Mouse (Mus musculus) limb, embryonic 14.5 days (tissue): ENCODE measurements around the gene Arl2. TPM values are rescaled to one million over a fixed set of nuclear protein-coding genes. Genes with fewer than 3 reads are reported as not detected.
A peak's percentile ranks its signal among the peaks of the same experiment; 100 is the strongest.
"Not testable (repeated sequence)": the region's sequence is repeated elsewhere in the genome, so short reads cannot be mapped to it uniquely, and the experiment has no call there.

ENCODE experiments used
- ATAC-seq: fragments of 200-750 bp; cut with Nextera tagmentation; 2 replicates; pipeline ENCODE4 v1.8.0; 2017; ENCODE audit warnings: low read depth, moderate number of reproducible peaks, moderate TSS enrichment; ENCODE audit not compliant: low FRiP score
- DNase-seq: peaks from one replicate; pipeline ENCODE4 v3.0.0-alpha.2; 2015; ENCODE audit warnings: low spot score
- H3K27ac ChIP-seq: fragments of 300-500 bp; sonication (generic); replicated peaks from 2 replicates; pipeline ENCODE4 v1.5.1; 2014; ENCODE audit warnings: low read depth, mild to moderate bottlenecking, low read length, moderate library complexity, mixed read lengths
- H3K27me3 ChIP-seq: fragments of 300-500 bp; sonication (generic); 2 replicates; pipeline ENCODE4 v1.6.1; 2014; ENCODE audit warnings: low read length, mixed read lengths; ENCODE audit not compliant: control insufficient read depth, insufficient read depth
- H3K36me3 ChIP-seq: fragments of 300-500 bp; sonication (generic); 2 replicates; pipeline ENCODE4 v1.6.1; 2014; ENCODE audit warnings: mild to moderate bottlenecking, low read length, moderate library complexity, mixed read lengths; ENCODE audit not compliant: control insufficient read depth, insufficient read depth
- H3K4me1 ChIP-seq: fragments of 300-500 bp; sonication (generic); 2 replicates; pipeline ENCODE4 v1.6.1; 2014; ENCODE audit warnings: antibody characterized with exemption, low read length, mixed read lengths; ENCODE audit not compliant: control insufficient read depth, insufficient read depth
- H3K4me2 ChIP-seq: fragments of 300-500 bp; sonication (generic); replicated peaks from 2 replicates; pipeline ENCODE4 v1.6.1; 2014; ENCODE audit warnings: low read depth, mild to moderate bottlenecking, low read length, moderate library complexity; ENCODE audit not compliant: severe bottlenecking
- H3K4me3 ChIP-seq: fragments of 300-500 bp; sonication (generic); replicated peaks from 2 replicates; pipeline ENCODE4 v1.5.1; 2014; ENCODE audit warnings: low read length
- H3K9ac ChIP-seq: fragments of 300-500 bp; sonication (generic); 2 replicates; pipeline ENCODE4 v1.6.1; 2014; ENCODE audit warnings: mild to moderate bottlenecking, low read depth, low read length, moderate library complexity; ENCODE audit not compliant: severe bottlenecking
- H3K9me3 ChIP-seq: fragments of 300-500 bp; sonication (generic); 2 replicates; pipeline ENCODE4 v1.6.1; 2016; ENCODE audit warnings: low read length; ENCODE audit not compliant: control insufficient read depth
- POLR2A ChIP-seq: fragments of 200-500 bp; IDR thresholded peaks from 2 replicates; pipeline ENCODE4 v1.8.0; 2012; ENCODE audit warnings: inconsistent platforms, mild to moderate bottlenecking, moderate library complexity, borderline replicate concordance; ENCODE audit not compliant: insufficient read depth, insufficient read length; ENCODE audit errors: extremely low read depth
- WGBS: fragments of 180-500 bp; shearing (Covaris S2); extraction: QIAGEN DNeasy Blood & Tissue Kit; methylation state at CpG from one replicate; pipeline ENCODE4 v1.1.7; 2014; 5-methylcytosine and 5-hydroxymethylcytosine counted together
- polyA plus RNA-seq, 2 experiments: library from polyadenylated mRNA; depleted of rRNA in 1 of 2; stranded (reverse) in 1 of 2; unstranded in 1 of 2; fragments of >200 nt; fragmentation: Nextera tagmentation in 1 of 2; extraction: Ambion mirVana in 1 of 2; gene quantifications; 2 replicates each; pipeline versions ENCODE4 v1.2.1 to v1.2.3; 2012 to 2014

The Arl2 gene
- polyA plus RNA-seq, 2 experiments = 77.5 to 91.9 TPM

GRCm38 (mm10) chr19:6132171-6132827, 9.0 kb downstream of the Arl2 start:
- Histone ChIP-seq H3K27me3 (no peaks in the 10 kb centered on the region), H3K27ac (no peak overlapping the region), H3K4me3 (no peak overlapping the region), H3K9ac (no peak overlapping the region), H3K4me2 (no peak overlapping the region), H3K36me3 (peaks cover 19% of the 10 kb centered on the region), H3K4me1 (peaks cover 3% of the 10 kb centered on the region; the same call in 1 of the 2 replicates), H3K9me3 (no peaks in the 10 kb centered on the region)
- no peak for TF ChIP-seq POLR2A
- ATAC-seq = no peak
- no peak for DNase-seq
- WGBS = 80% methylated on average over 7 of the region's 7 CpGs

- not testable (repeated sequence) for ATAC-seq, H3K4me2 ChIP-seq, DNase-seq, H3K9ac ChIP-seq, H3K4me3 ChIP-seq, H3K9me3 ChIP-seq, H3K27me3 ChIP-seq, H3K27ac ChIP-seq, H3K4me1 ChIP-seq
- WGBS = 79% methylated on average over 7 of the region's 7 CpGs
- peaks cover 13% of the 10 kb centered on the region for H3K36me3 ChIP-seq
These were observed 10.8 kb downstream of the Arl2 start for GRCm38 (mm10) chr19:6130414-6131128.

DNA sequence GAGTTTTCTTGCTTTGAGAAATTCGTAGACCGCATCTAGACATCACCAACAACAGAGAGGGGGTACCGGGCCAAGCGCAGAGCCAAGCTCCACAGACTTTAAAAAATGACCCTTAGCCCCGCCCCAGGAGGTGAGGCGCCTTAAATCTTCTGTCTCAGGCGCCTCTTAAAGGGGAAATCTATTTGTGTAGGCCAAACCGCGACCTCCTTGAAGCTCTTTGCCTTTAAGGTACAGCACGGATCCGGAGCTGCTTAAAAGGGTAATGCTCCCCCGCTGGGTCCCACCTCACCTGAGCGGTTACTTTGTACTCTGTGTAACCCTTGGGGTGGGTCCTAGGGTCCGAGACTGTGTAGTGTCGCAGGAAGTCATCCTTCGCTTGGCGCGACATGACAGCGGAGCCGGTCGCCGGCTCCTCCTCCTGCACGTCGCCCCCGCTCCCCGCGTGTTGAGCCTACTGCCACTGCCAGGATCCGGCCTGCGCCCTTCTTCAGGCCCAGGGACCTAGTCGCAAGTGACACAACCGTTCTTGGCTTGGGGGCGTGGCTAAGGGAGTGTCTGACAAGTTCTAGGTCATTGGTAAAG, 13.5 kb downstream of the Arl2 start, which contains the start of gene Snx15:
Gene Snx15, minus strand, starts transcription at position 545 of the 582 bp plus-strand sequence.
- H3K4me2 ChIP-seq = peak within 1 kb of the TSS; percentile 52
- H3K27ac ChIP-seq = peak within 1 kb of the TSS; percentile 87
- no peaks in the 10 kb centered on the region for H3K27me3 ChIP-seq
- H3K9me3 ChIP-seq = no peaks in the 10 kb centered on the region
- TF ChIP-seq POLR2A = 0 out of 2 replicates have a peak, but pooled peaks have one; percentile 45
- peaks cover 3% of the 10 kb centered on the region; the same call in 1 of the 2 replicates for H3K4me1 ChIP-seq
- peak within 1 kb of the TSS; percentile 67 for H3K9ac ChIP-seq
- DNase-seq (peak; percentile 94), ATAC-seq (peak; percentile 92)
- peaks cover 6% of the 10 kb centered on the region; the same call in 1 of the 2 replicates for H3K36me3 ChIP-seq
- under 1% methylated on average over 32 of the region's 32 CpGs for WGBS
- H3K4me3 ChIP-seq = peak within 1 kb of the TSS; percentile 55

GRCm38 (mm10) chr19:6126789-6127580, 14.4 kb downstream of the Arl2 start:
- no peaks in the 10 kb centered on the region for H3K27me3 ChIP-seq
- WGBS = 66% methylated on average over 10 of the region's 10 CpGs
- no peak for TF ChIP-seq POLR2A
- H3K4me2 ChIP-seq = peak overlapping the region; percentile 52
- DNase-seq = no peak
- H3K36me3 ChIP-seq = peaks cover 6% of the 10 kb centered on the region; the same call in 1 of the 2 replicates
- no peak for ATAC-seq
- peak overlapping the region; percentile 87; the same call in 1 of the 2 replicates for H3K27ac ChIP-seq
- H3K9me3 ChIP-seq = no peaks in the 10 kb centered on the region
- H3K4me1 ChIP-seq = peaks cover 3% of the 10 kb centered on the region; the same call in 1 of the 2 replicates
- peak overlapping the region; percentile 55 for H3K4me3 ChIP-seq
- peak overlapping the region; percentile 67 for H3K9ac ChIP-seq

DNA sequence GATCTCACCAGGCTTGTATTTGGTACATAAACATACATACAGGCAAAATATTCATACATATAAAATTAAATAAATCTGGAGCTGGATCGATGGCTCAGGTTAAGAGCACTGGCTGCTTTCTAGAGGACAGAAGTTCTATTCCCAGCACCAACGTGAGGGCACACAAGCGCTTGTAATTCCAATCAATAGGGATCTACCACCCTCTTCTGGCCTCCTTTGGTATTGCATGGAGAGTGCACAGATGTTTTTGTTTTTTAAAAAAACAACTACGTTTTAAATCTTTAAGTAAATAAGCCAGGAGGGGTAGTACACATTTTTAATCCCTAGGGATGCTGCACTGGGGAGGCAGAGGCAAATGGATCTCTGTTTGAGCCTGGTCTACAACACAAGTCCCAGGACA, 15.1 kb downstream of the Arl2 start:
- DNase-seq (peak; percentile 52), ATAC-seq (no peak)
- peaks cover 3% of the 10 kb centered on the region; the same call in 1 of the 2 replicates for H3K4me1 ChIP-seq
- WGBS = 22% methylated on average over 4 of the region's 4 CpGs
- H3K4me3 ChIP-seq = no peak overlapping the region
- H3K27me3 ChIP-seq = no peaks in the 10 kb centered on the region
- H3K9ac ChIP-seq = no peak overlapping the region
- no peaks in the 10 kb centered on the region for H3K9me3 ChIP-seq
- H3K4me2 ChIP-seq = no peak overlapping the region
- H3K27ac ChIP-seq = no peak overlapping the region
- no peak for TF ChIP-seq POLR2A
- H3K36me3 ChIP-seq = peaks cover 6% of the 10 kb centered on the region; the same call in 1 of the 2 replicates
